Mouse (Mus musculus): Measurements from ENCODE around the gene Gphn. TPM values are rescaled to one million over a fixed set of nuclear protein-coding genes. Genes with fewer than 3 reads are reported as not detected.

Gphn gene
- total and polyA plus RNA-seq, 3 experiments, result 13.9 to 22.4 (median 18.2) TPM

GRCm38 (mm10) chr12:78277386-78277785 lies 51.2 kb downstream of the Gphn start:
- H3K27me3 ChIP-seq (replicated peaks), result no peaks in the 10 kb centered on the region
- no peaks in the 10 kb centered on the region for H3K4me1 ChIP-seq (ENCODE audit: control insufficient read depth in 1 of 2, insufficient read depth in 2 of 2)
- no peaks in the 10 kb centered on the region for H3K36me3 ChIP-seq (replicated peaks in 1 of 2; ENCODE audit: control insufficient read depth in 1 of 2, insufficient read depth in 1 of 2, low read length in 1 of 2)
- H3K9me3 ChIP-seq (replicated peaks; ENCODE audit: low read length), result no peaks in the 10 kb centered on the region
- H3K9ac ChIP-seq (ENCODE audit: insufficient read depth, low read depth), result no peak overlapping the region
- in situ Hi-C loops (cut with MboI; ENCODE audit: low pct_ligation_motif_present, low pct_unique_long_range_greater_than_20kb, low sequenced_read_pairs) (no loop called here), dilution Hi-C loops (cut with MboI; ENCODE audit: extremely low pct_ligation_motif_present, extremely low pct_unique_long_range_greater_than_20kb, low sequenced_read_pairs) (no loop called here)
- peaks cover 6% of the 10 kb centered on the region for H3K79me2 ChIP-seq (replicated peaks; ENCODE audit: control insufficient read depth, extremely low read depth, insufficient read depth, poor library complexity, severe bottlenecking)
- TF ChIP-seq MEF2A (IDR thresholded peaks at IDR 0.05; ENCODE audit: borderline replicate concordance, low read depth, low read length) (no peak), PAX5 (IDR thresholded peaks at IDR 0.05; ENCODE audit: low read length) (no peak), NRF1 (IDR thresholded peaks at IDR 0.05; ENCODE audit: low read depth, low read length) (no peak), USF2 (conservative IDR thresholded peaks at IDR 0.05; ENCODE audit: low read depth, low read length) (no peak), KAT2A (IDR thresholded peaks at IDR 0.05; ENCODE audit: insufficient replicate concordance, low read length) (no peak), CHD1 (IDR thresholded peaks at IDR 0.05; ENCODE audit: low read depth, low read length) (no peak), JUN (IDR thresholded peaks at IDR 0.05; ENCODE audit: insufficient read depth, low read depth, low read length) (no peak), MAZ (IDR thresholded peaks at IDR 0.05; ENCODE audit: low read depth, low read length) (no peak), EP300 (IDR thresholded peaks at IDR 0.05; ENCODE audit: low read length) (no peak), USF1 (IDR thresholded peaks at IDR 0.05; ENCODE audit: low read depth, low read length) (no peak), ELF1 (IDR thresholded peaks at IDR 0.05; ENCODE audit: low read depth, low read length) (no peak), CHD2 (IDR thresholded peaks at IDR 0.05; ENCODE audit: low read length) (no peak)
- no peak for DNase-seq (ENCODE audit: extremely low read depth)
- H3K27ac ChIP-seq (ENCODE audit: insufficient read depth, low read depth), result no peak overlapping the region
- no peak overlapping the region for H3K4me3 ChIP-seq (replicated peaks in 1 of 3; ENCODE audit: low read depth in 2 of 3, low read length in 2 of 3, poor library complexity in 1 of 3)
- H3K4me2 ChIP-seq (ENCODE audit: insufficient read depth, low read depth, poor library complexity, severe bottlenecking), result no peak overlapping the region

- dilution Hi-C loops (cut with MboI; ENCODE audit: extremely low pct_ligation_motif_present, extremely low pct_unique_long_range_greater_than_20kb, low sequenced_read_pairs), result no loop called here
- Histone ChIP-seq H3K4me3 (replicated peaks in 1 of 3; ENCODE audit: low read depth in 2 of 3, low read length in 2 of 3, poor library complexity in 1 of 3) (no peak overlapping the region), H3K9ac (ENCODE audit: insufficient read depth, low read depth) (no peak overlapping the region), H3K4me2 (ENCODE audit: insufficient read depth, low read depth, poor library complexity, severe bottlenecking) (no peak overlapping the region), H3K9me3 (replicated peaks; ENCODE audit: low read length) (no peaks in the 10 kb centered on the region), H3K79me2 (replicated peaks; ENCODE audit: control insufficient read depth, extremely low read depth, insufficient read depth, poor library complexity, severe bottlenecking) (no peaks in the 10 kb centered on the region), H3K27me3 (replicated peaks) (no peaks in the 10 kb centered on the region), H3K36me3 (replicated peaks in 1 of 2; ENCODE audit: control insufficient read depth in 1 of 2, insufficient read depth in 1 of 2, low read length in 1 of 2) (no peaks in the 10 kb centered on the region), H3K4me1 (ENCODE audit: control insufficient read depth in 1 of 2, insufficient read depth in 2 of 2) (no peaks in the 10 kb centered on the region), H3K27ac (ENCODE audit: insufficient read depth, low read depth) (no peak overlapping the region)
- TF ChIP-seq MAFK (IDR thresholded peaks at IDR 0.05; ENCODE audit: insufficient replicate concordance, low read length) (no peak), E2F4 (IDR thresholded peaks at IDR 0.05; ENCODE audit: insufficient replicate concordance, low read depth, low read length) (no peak), JUN (IDR thresholded peaks at IDR 0.05; ENCODE audit: insufficient read depth, low read depth, low read length) (no peak), JUND (conservative IDR thresholded peaks at IDR 0.05; ENCODE audit: low read depth, low read length) (no peak), TCF12 (IDR thresholded peaks at IDR 0.05; ENCODE audit: low read depth, low read length) (no peak), SIN3A (IDR thresholded peaks at IDR 0.05; ENCODE audit: low read length) (no peak), RCOR1 (conservative IDR thresholded peaks at IDR 0.05; ENCODE audit: low read depth, low read length) (no peak), HCFC1 (IDR thresholded peaks at IDR 0.05; ENCODE audit: low read depth, low read length) (no peak), CHD1 (IDR thresholded peaks at IDR 0.05; ENCODE audit: low read depth, low read length) (no peak), EP300 (IDR thresholded peaks at IDR 0.05; ENCODE audit: low read length) (no peak), USF2 (conservative IDR thresholded peaks at IDR 0.05; ENCODE audit: low read depth, low read length) (no peak), IRF4 (IDR thresholded peaks at IDR 0.05; ENCODE audit: low read depth, low read length) (no peak), ZC3H11A (IDR thresholded peaks at IDR 0.05; ENCODE audit: low read depth, low read length) (no peak), ZMIZ1 (IDR thresholded peaks at IDR 0.05; ENCODE audit: low read depth, low read length) (no peak)
- in situ Hi-C loops (cut with MboI; ENCODE audit: low pct_ligation_motif_present, low pct_unique_long_range_greater_than_20kb, low sequenced_read_pairs), result no loop called here
- DNase-seq (ENCODE audit: extremely low read depth), result no peak
Measured at GRCm38 (mm10) chr12:78290384-78290783, 64.2 kb downstream of the Gphn start.
